ENCODE assay signal across 11 mouse cellular contexts in genomic region chr6:30204383-30205179, GRCm38 (mm10).
DNase-seq lines count a peak whose midpoint lies in the region; ATAC-seq and TF ChIP-seq lines count a peak whose summit lies in the region.
"Had no signal": no experiment of that assay in that cellular context is flagged by ENCODE, and none has a peak within 500 bp of the region (broad histone marks: within the 10 kb centered on the region; RNA-seq: fewer than 3 reads in every experiment).

No protein-coding gene starts in this region.

- WGBS in hindbrain, embryonic 10.5 days = 42% methylated on average over 20 of the region's 20 CpGs
- 42% methylated on average over 20 of the region's 20 CpGs for WGBS in hindbrain, embryonic 14.5 days
- 70% methylated on average over 20 of the region's 20 CpGs for WGBS in lung, postnatal 0 days

- ATAC-seq in hindbrain, embryonic 14.5 days (ENCODE audit: low FRiP score) = no peak
- ATAC-seq in CD4-positive, CD25-positive, alpha-beta regulatory T cell, adult 4 months = no peak
- no peak for ATAC-seq in lung, postnatal 0 days

- no peak overlapping the region for H3K9ac ChIP-seq in hindbrain, embryonic 14.5 days
- H3K9ac ChIP-seq in lung, postnatal 0 days (replicated peaks; ENCODE audit: low read depth) = no peak overlapping the region
- H3K9ac ChIP-seq: embryonic facial prominence, embryonic 15.5 days; limb, embryonic 12.5 days had no signal

- no peak overlapping the region for H3K4me2 ChIP-seq in hindbrain, embryonic 14.5 days (replicated peaks)
- H3K4me2 ChIP-seq in lung, postnatal 0 days (replicated peaks; ENCODE audit: low read depth, low read length) = no peak overlapping the region

- H3K27me3 ChIP-seq in hindbrain, embryonic 10.5 days (ENCODE audit: insufficient read depth, poor library complexity, severe bottlenecking) = no peaks in the 10 kb centered on the region
- no peaks in the 10 kb centered on the region for H3K27me3 ChIP-seq in hindbrain, embryonic 14.5 days (ENCODE audit: control insufficient read depth, insufficient read depth, low read length)
- H3K27me3 ChIP-seq in lung, postnatal 0 days (replicated peaks; ENCODE audit: insufficient read depth, low read length) = no peaks in the 10 kb centered on the region
- H3K27me3 ChIP-seq: embryonic facial prominence, embryonic 15.5 days; limb, embryonic 12.5 days had no signal

- TF ChIP-seq CTCF in lung, postnatal 0 days (IDR thresholded peaks at IDR 0.05) = no peak

- H3K27ac ChIP-seq in hindbrain, embryonic 10.5 days = peak overlapping the region; percentile 77
- no peak overlapping the region for H3K27ac ChIP-seq in hindbrain, embryonic 14.5 days
- H3K27ac ChIP-seq in lung, postnatal 0 days (ENCODE audit: low read length) = no peak overlapping the region
- H3K27ac ChIP-seq: embryonic facial prominence, embryonic 15.5 days; kidney, postnatal 0 days; limb, embryonic 12.5 days had no signal

- no peaks in the 10 kb centered on the region for H3K36me3 ChIP-seq in hindbrain, embryonic 10.5 days
- no peaks in the 10 kb centered on the region for H3K36me3 ChIP-seq in hindbrain, embryonic 14.5 days (replicated peaks; ENCODE audit: control insufficient read depth, insufficient read depth)
- H3K36me3 ChIP-seq in lung, postnatal 0 days (ENCODE audit: insufficient read depth, low read length) = no peaks in the 10 kb centered on the region
- H3K36me3 ChIP-seq: embryonic facial prominence, embryonic 15.5 days; limb, embryonic 12.5 days had no signal

- TF ChIP-seq EP300 in lung, postnatal 0 days (IDR thresholded peaks at IDR 0.05) = no peak

- peaks cover 16% of the 10 kb centered on the region for H3K4me1 ChIP-seq in hindbrain, embryonic 10.5 days (replicated peaks)
- H3K4me1 ChIP-seq in hindbrain, embryonic 14.5 days (replicated peaks; ENCODE audit: control insufficient read depth, insufficient read depth, low read length) = 0 out of 2 replicates have a peak, but pooled peaks cover 4% of the 10 kb centered on the region
- no peaks in the 10 kb centered on the region for H3K4me1 ChIP-seq in lung, postnatal 0 days (ENCODE audit: insufficient read depth, low read depth, low read length)

- DNase-seq in adrenal gland, postnatal 14 days = peak; percentile 14
- no peak for DNase-seq in adrenal gland, adult 2 months
- DNase-seq in hindbrain, embryonic 10.5 days (ENCODE audit: low spot score) = peak; percentile 43
- DNase-seq in hindbrain, embryonic 14.5 days (ENCODE audit: low spot score) = no peak
- DNase-seq in thymus, postnatal 4 days = peak; percentile 19
- DNase-seq in thymus, postnatal 0 days (ENCODE audit: low spot score) = no peak
- no peak for DNase-seq in lung, postnatal 0 days (ENCODE audit: low spot score)

- H3K4me3 ChIP-seq in hindbrain, embryonic 10.5 days = no peak overlapping the region
- no peak overlapping the region for H3K4me3 ChIP-seq in hindbrain, embryonic 14.5 days (replicated peaks; ENCODE audit: low read length)
- no peak overlapping the region for H3K4me3 ChIP-seq in lung, postnatal 0 days (ENCODE audit: low read depth, low read length)

- no peaks in the 10 kb centered on the region for H3K9me3 ChIP-seq in hindbrain, embryonic 10.5 days
- H3K9me3 ChIP-seq in hindbrain, embryonic 14.5 days (ENCODE audit: control insufficient read depth, low read length) = no peaks in the 10 kb centered on the region
- no peaks in the 10 kb centered on the region for H3K9me3 ChIP-seq in lung, postnatal 0 days (ENCODE audit: low read length)
- H3K9me3 ChIP-seq: embryonic facial prominence, embryonic 15.5 days; limb, embryonic 12.5 days had no signal

Comparison
In these comparisons a context has a peak if more than half of its experiments do, and no peak if none do; other contexts are left out.
1. DNase-seq: peak in adrenal gland, postnatal 14 days (single experiment), hindbrain, embryonic 10.5 days (single experiment) and thymus, postnatal 4 days (single experiment); none in adrenal gland, adult 2 months (single experiment), hindbrain, embryonic 14.5 days (single experiment), thymus, postnatal 0 days (single experiment) and lung, postnatal 0 days (single experiment).